Mouse (Mus musculus) embryonic fibroblast, embryonic 13.5 days (primary cell): ENCODE data around the gene Olfr457.
"Not testable (repeated sequence)": the region's sequence is repeated elsewhere in the genome, so short reads cannot be mapped to it uniquely, and the experiment has no call there.

Experiments
- CTCF ChIP-seq: IDR thresholded peaks from 2 replicates; pipeline ENCODE4 v1.5.1; 2011; ENCODE audit warnings: mild to moderate bottlenecking, control low read depth, low read length, moderate library complexity, borderline replicate concordance; ENCODE audit not compliant: insufficient read depth
- POLR2A ChIP-seq: IDR thresholded peaks from 2 replicates; pipeline ENCODE4 v1.6.1; 2011; ENCODE audit warnings: low read depth, mild to moderate bottlenecking, control low read depth, low read length, moderate library complexity

DNA sequence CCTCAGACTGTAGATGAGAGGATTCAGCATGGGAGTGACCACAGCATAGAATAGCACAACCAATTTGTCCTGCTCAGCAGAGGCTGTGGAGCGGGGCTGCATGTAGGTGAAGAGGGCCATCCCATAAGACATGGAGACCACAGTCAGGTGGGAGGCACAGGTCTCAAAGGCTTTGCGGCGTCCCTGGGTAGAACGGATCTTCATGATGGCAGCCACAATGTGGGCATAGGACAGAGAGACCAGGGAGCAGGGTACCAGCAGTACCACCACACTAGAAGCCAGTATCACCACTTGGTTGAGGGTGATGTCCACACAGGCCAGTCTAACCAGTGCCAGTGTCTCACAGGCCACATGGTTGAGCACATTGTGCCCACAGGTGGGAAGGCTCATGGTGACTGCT, 4.8 kb downstream of the Olfr457 start:
- not testable (repeated sequence) for TF ChIP-seq POLR2A, CTCF
